Mouse (Mus musculus) liver, adult 2 months (tissue): Measurements from ENCODE around the gene Ppp1cc. TPM values are rescaled to one million over a fixed set of nuclear protein-coding genes. Genes with fewer than 3 reads are reported as not detected.
A peak's percentile ranks its signal among the peaks of the same experiment; 100 is the strongest.

ENCODE experiments used
- DNase-seq: peaks from one replicate; pipeline ENCODE4 v3.0.0-alpha.2; 2011; ENCODE audit warnings: low read depth, low spot score; ENCODE audit errors: extremely low read depth
- H3K27ac ChIP-seq: fragments of 200-500 bp; replicated peaks from 2 replicates; pipeline ENCODE4 v1.5.1; 2012; ENCODE audit warnings: low read depth, mild to moderate bottlenecking, control low read depth, inconsistent platforms, low read length; ENCODE audit not compliant: insufficient read depth
- H3K27me3 ChIP-seq: fragments of 200-500 bp; 2 replicates; pipeline ENCODE4 v1.6.1; 2012; ENCODE audit warnings: mild to moderate bottlenecking, moderate library complexity, low read length, inconsistent platforms; ENCODE audit not compliant: control insufficient read depth, insufficient read depth
- H3K36me3 ChIP-seq: fragments of 200-500 bp; 2 replicates; pipeline ENCODE4 v1.6.1; 2012; ENCODE audit warnings: low read length, inconsistent platforms; ENCODE audit not compliant: control insufficient read depth, insufficient read depth
- H3K4me1 ChIP-seq: fragments of 200-500 bp; 2 replicates; pipeline ENCODE4 v1.6.1; 2011; ENCODE audit warnings: low read length; ENCODE audit not compliant: control insufficient read depth, insufficient read depth
- H3K4me3 ChIP-seq: fragments of 200-500 bp; 2 replicates; pipeline ENCODE4 v1.5.1; 2011; ENCODE audit warnings: low read depth, mild to moderate bottlenecking, control low read depth, low read length, moderate library complexity; ENCODE audit not compliant: insufficient read depth
- H3K79me2 ChIP-seq: fragments of 200-500 bp; 2 replicates; pipeline ENCODE4 v1.6.1; 2012; ENCODE audit warnings: inconsistent platforms, mild to moderate bottlenecking, low read length, moderate library complexity; ENCODE audit not compliant: control insufficient read depth, insufficient read depth
- H3K9ac ChIP-seq: fragments of 200-500 bp; 2 replicates; pipeline ENCODE4 v1.6.1; 2012; ENCODE audit warnings: low read depth, mild to moderate bottlenecking, control low read depth, inconsistent platforms, low read length
- CTCF ChIP-seq: fragments of 200-500 bp; IDR thresholded peaks from 2 replicates; pipeline ENCODE4 v1.5.1; 2011; ENCODE audit warnings: low read depth, low read length, control low read depth
- POLR2A ChIP-seq: fragments of 200-500 bp; IDR thresholded peaks from 2 replicates; pipeline ENCODE4 v1.6.1; 2011; ENCODE audit warnings: low read length, control low read depth; ENCODE audit not compliant: insufficient read depth; ENCODE audit errors: extremely low read depth
- WGBS: fragments of 180-500 bp; shearing (Covaris S2); methylation state at CpG from one replicate; pipeline ENCODE4 v1.1.7; 2018; 5-methylcytosine and 5-hydroxymethylcytosine counted together
- polyA plus RNA-seq: library from polyadenylated mRNA; depleted of rRNA; stranded (reverse); fragments of >200 nt; gene quantifications from 2 replicates; pipeline ENCODE4 v1.2.3, GENCODE M21; 2012
- total RNA-seq: library from RNA; depleted of rRNA; stranded (reverse); fragments of >200 nt; gene quantifications from 2 replicates; pipeline ENCODE4 v1.2.3, GENCODE M21; 2014

Ppp1cc gene
- total and polyA plus RNA-seq, 2 experiments: 36.4 to 100 TPM

GRCm38 (mm10) chr5:122130341-122130998 lies 27.6 kb upstream of the Ppp1cc start:
- Histone ChIP-seq H3K36me3 (no peaks in the 10 kb centered on the region), H3K27me3 (no peaks in the 10 kb centered on the region), H3K79me2 (no peaks in the 10 kb centered on the region), H3K9ac (no peak overlapping the region), H3K27ac (no peak overlapping the region), H3K4me1 (peaks cover 4% of the 10 kb centered on the region; the same call in 1 of the 2 replicates), H3K4me3 (no peak overlapping the region)
- 84% methylated on average over 11 of the region's 11 CpGs for WGBS
- TF ChIP-seq POLR2A: no peak
- no peak for TF ChIP-seq CTCF
- no peak for DNase-seq

- no peaks in the 10 kb centered on the region for H3K36me3 ChIP-seq
Measured at GRCm38 (mm10) chr5:122131076-122132051, 26.7 kb upstream of the Ppp1cc start.

GRCm38 (mm10) chr5:122132167-122133049 lies 25.7 kb upstream of the Ppp1cc start:
- Histone ChIP-seq H3K4me3 (peak overlapping the region; percentile 62), H3K79me2 (no peaks in the 10 kb centered on the region), H3K36me3 (no peaks in the 10 kb centered on the region), H3K4me1 (peaks cover 4% of the 10 kb centered on the region; the same call in 1 of the 2 replicates), H3K9ac (peak overlapping the region; percentile 64), H3K27me3 (no peaks in the 10 kb centered on the region), H3K27ac (no peak overlapping the region)
- no peak for DNase-seq
- TF ChIP-seq POLR2A (no peak), CTCF (no peak)
- WGBS: 13% methylated on average over 26 of the region's 26 CpGs

More at GRCm38 (mm10) chr5:122131076-122132051, 26.7 kb upstream of the Ppp1cc start:
- Histone ChIP-seq H3K9ac (peak overlapping the region; percentile 64), H3K4me1 (peaks cover 4% of the 10 kb centered on the region; the same call in 1 of the 2 replicates), H3K27me3 (no peaks in the 10 kb centered on the region), H3K79me2 (no peaks in the 10 kb centered on the region), H3K27ac (no peak overlapping the region), H3K4me3 (peak overlapping the region; percentile 62)
- peak; percentile 88 for TF ChIP-seq CTCF
- no peak for TF ChIP-seq POLR2A
- 8% methylated on average over 34 of the region's 34 CpGs for WGBS
- DNase-seq: peak; percentile 34

- Histone ChIP-seq H3K4me3 (no peak overlapping the region), H3K9ac (no peak overlapping the region), H3K27me3 (no peaks in the 10 kb centered on the region), H3K27ac (no peak overlapping the region), H3K36me3 (no peaks in the 10 kb centered on the region), H3K4me1 (peaks cover 4% of the 10 kb centered on the region; the same call in 1 of the 2 replicates), H3K79me2 (no peaks in the 10 kb centered on the region)
- 91% methylated on average over 9 of the region's 9 CpGs for WGBS
- DNase-seq: no peak
- TF ChIP-seq CTCF: no peak
- TF ChIP-seq POLR2A: no peak
Measured at GRCm38 (mm10) chr5:122133050-122133389, 25.1 kb upstream of the Ppp1cc start.

DNA sequence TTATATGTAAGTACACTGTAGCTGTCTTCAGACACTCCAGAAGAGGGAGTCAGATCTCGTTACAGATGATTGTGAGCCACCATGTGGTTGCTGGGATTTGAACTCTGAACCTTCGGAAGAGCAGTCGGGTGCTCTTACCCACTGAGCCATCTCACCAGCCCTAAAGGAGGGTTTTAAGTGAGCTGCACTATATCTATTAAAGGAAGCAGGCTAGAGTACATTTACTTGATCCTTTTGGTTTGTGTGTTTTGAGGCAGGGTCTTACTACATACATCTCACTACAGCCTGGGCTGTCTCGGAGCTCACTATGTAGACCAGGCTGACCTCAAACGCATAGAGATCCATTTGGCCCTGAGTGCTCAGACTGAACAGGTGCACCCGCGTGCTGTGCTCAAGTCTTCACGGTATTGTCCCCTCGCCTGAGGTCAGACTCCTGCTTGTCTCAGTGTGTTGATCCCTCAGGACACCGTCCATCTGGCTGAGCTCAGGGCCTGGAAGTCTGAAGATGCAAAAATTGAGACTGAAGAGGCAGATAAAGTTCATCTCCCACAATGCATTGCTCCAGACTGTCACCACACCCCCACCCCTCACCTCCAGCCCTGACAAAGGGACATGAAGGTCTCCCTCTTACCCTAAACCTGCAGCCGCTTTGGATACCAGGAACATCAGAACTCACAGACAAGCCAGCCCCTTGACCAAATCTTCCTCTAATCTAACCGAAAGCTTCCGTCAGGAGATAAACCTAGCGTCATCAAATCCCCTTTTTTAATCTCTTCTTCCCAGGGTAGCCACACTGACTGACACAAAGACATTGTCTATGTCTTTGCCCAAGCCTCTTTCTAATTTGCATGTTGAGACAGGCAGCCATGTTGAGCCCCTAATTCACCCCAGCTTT lies 23.4 kb upstream of the Ppp1cc start:
- H3K4me1 ChIP-seq: peaks cover 4% of the 10 kb centered on the region; the same call in 1 of the 2 replicates

More for the DNA sequence above, 23.4 kb upstream of the Ppp1cc start:
- Histone ChIP-seq H3K4me3 (no peak overlapping the region), H3K36me3 (no peaks in the 10 kb centered on the region), H3K27me3 (no peaks in the 10 kb centered on the region), H3K79me2 (no peaks in the 10 kb centered on the region), H3K9ac (no peak overlapping the region), H3K27ac (no peak overlapping the region)
- no peak for DNase-seq
- 96% methylated on average over 14 of the region's 14 CpGs for WGBS
- TF ChIP-seq CTCF: no peak
- no peak for TF ChIP-seq POLR2A
